Comparison of ENCODE assay signal across 22 mouse cellular contexts in genomic region chr11:87281907-87282475, GRCm38 (mm10).
DNase-seq lines count a peak whose midpoint lies in the region; ATAC-seq and TF ChIP-seq lines count a peak whose summit lies in the region.
"Had no signal": no experiment of that assay in that cellular context is flagged by ENCODE, and none has a peak within 500 bp of the region (broad histone marks: within the 10 kb centered on the region; RNA-seq: fewer than 3 reads in every experiment).

No protein-coding gene starts in this region.

- no peaks in the 10 kb centered on the region for H3K9me3 ChIP-seq in heart, embryonic 12.5 days (replicated peaks)
- H3K9me3 ChIP-seq in liver, embryonic 14.5 days (ENCODE audit: control insufficient read depth, low read length) = no peaks in the 10 kb centered on the region
- no peaks in the 10 kb centered on the region for H3K9me3 ChIP-seq in liver, postnatal 0 days (ENCODE audit: low read length)
- H3K9me3 ChIP-seq: embryonic facial prominence, embryonic 12.5 days; heart, embryonic 13.5 days; limb, embryonic 10.5 days; lung, embryonic 15.5 days; neural tube, embryonic 13.5 days had no signal

- 0 out of 2 replicates have a peak, but pooled peaks have one; percentile 10 for TF ChIP-seq EP300 in liver, embryonic 14.5 days (IDR thresholded peaks at IDR 0.05; ENCODE audit: low read depth)
- no peak for TF ChIP-seq EP300 in liver, postnatal 0 days (IDR thresholded peaks at IDR 0.05; ENCODE audit: low read depth)

- no peak overlapping the region for H3K4me3 ChIP-seq in heart, embryonic 12.5 days
- no peak overlapping the region for H3K4me3 ChIP-seq in liver, embryonic 14.5 days (ENCODE audit: insufficient read depth in 1 of 2, low read depth in 2 of 2, low read length in 2 of 2)
- no peak overlapping the region for H3K4me3 ChIP-seq in liver, postnatal 0 days (ENCODE audit: low read depth, low read length)
- H3K4me3 ChIP-seq: embryonic facial prominence, embryonic 12.5 days; gastrocnemius, adult 2 months; heart, embryonic 13.5 days; limb, embryonic 10.5 days; lung, embryonic 15.5 days; neural tube, embryonic 13.5 days had no signal

- no peak overlapping the region for H3K9ac ChIP-seq in heart, embryonic 12.5 days
- no peak overlapping the region for H3K9ac ChIP-seq in liver, embryonic 14.5 days (replicated peaks)
- H3K9ac ChIP-seq in liver, postnatal 0 days (replicated peaks) = no peak overlapping the region
- H3K9ac ChIP-seq: embryonic facial prominence, embryonic 12.5 days; heart, embryonic 13.5 days; lung, embryonic 15.5 days; neural tube, embryonic 13.5 days had no signal

- no peak for ATAC-seq in heart, embryonic 12.5 days (ENCODE audit: insufficient number of reproducible peaks, low FRiP score)
- ATAC-seq in liver, embryonic 14.5 days (ENCODE audit: insufficient read depth) = no peak
- ATAC-seq in liver, postnatal 0 days = no peak
- ATAC-seq in megakaryocyte progenitor cell, adult 5-6 weeks (replicated peaks; ENCODE audit: poor library complexity) = peak; percentile 44; the same call in 1 of the 2 replicates
- ATAC-seq: CD4-positive, CD25-positive, alpha-beta regulatory T cell, adult 4 months had no signal

- no peaks in the 10 kb centered on the region for H3K27me3 ChIP-seq in heart, embryonic 12.5 days (replicated peaks)
- no peaks in the 10 kb centered on the region for H3K27me3 ChIP-seq in liver, embryonic 14.5 days (ENCODE audit: control insufficient read depth, insufficient read depth, low read length)
- no peaks in the 10 kb centered on the region for H3K27me3 ChIP-seq in liver, postnatal 0 days (ENCODE audit: insufficient read depth, low read length)
- H3K27me3 ChIP-seq: embryonic facial prominence, embryonic 12.5 days; heart, embryonic 13.5 days; lung, embryonic 15.5 days; neural tube, embryonic 13.5 days had no signal

- peak; percentile 34 for DNase-seq in adrenal gland, postnatal 10 days
- DNase-seq in adrenal gland, adult 18-20 months (ENCODE audit: low spot score in 2 of 2) = no peak
- DNase-seq in heart, adult 11 months = peak; percentile 80
- DNase-seq in liver, embryonic 14.5 days (ENCODE audit: low read depth in 3 of 3, low spot score in 3 of 3) = no peak
- DNase-seq in liver, postnatal 0 days = no peak
- DNase-seq in heart, postnatal 4 days = no peak
- DNase-seq: cerebellum, adult 8-10 months; gastrocnemius, adult 2 months; kidney, adult 11 months; layer of hippocampus, postnatal 36 days; lung, postnatal 4 days; thymus, adult 2 months had no signal

- no peaks in the 10 kb centered on the region for H3K36me3 ChIP-seq in heart, embryonic 12.5 days
- H3K36me3 ChIP-seq in liver, embryonic 14.5 days (replicated peaks; ENCODE audit: control insufficient read depth, insufficient read depth, low read depth) = no peaks in the 10 kb centered on the region
- H3K36me3 ChIP-seq in liver, postnatal 0 days (replicated peaks; ENCODE audit: insufficient read depth, low read length) = no peaks in the 10 kb centered on the region
- H3K36me3 ChIP-seq: embryonic facial prominence, embryonic 12.5 days; heart, embryonic 13.5 days; limb, embryonic 10.5 days; lung, embryonic 15.5 days; neural tube, embryonic 13.5 days had no signal

- peaks cover 1% of the 10 kb centered on the region for H3K4me1 ChIP-seq in heart, embryonic 12.5 days (replicated peaks)
- peaks cover 0 to 4% of the 10 kb centered on the region in 2 experiments; a peak in 1 of 4 replicates for H3K4me1 ChIP-seq in liver, embryonic 14.5 days (replicated peaks; ENCODE audit: control insufficient read depth in 2 of 2, insufficient read depth in 2 of 2, low read length in 1 of 2)
- H3K4me1 ChIP-seq in liver, postnatal 0 days (ENCODE audit: insufficient read depth) = no peaks in the 10 kb centered on the region

- TF ChIP-seq CTCF in liver, embryonic 14.5 days (IDR thresholded peaks at IDR 0.05; ENCODE audit: low read depth) = no peak
- TF ChIP-seq CTCF in liver, postnatal 0 days (IDR thresholded peaks at IDR 0.05; ENCODE audit: low read depth) = no peak

- 70% methylated on average over 7 of the region's 7 CpGs for WGBS in heart, embryonic 12.5 days
- 48% methylated on average over 7 of the region's 7 CpGs for WGBS in liver, embryonic 14.5 days (ENCODE audit: insufficient replicate concordance)
- WGBS in liver, postnatal 0 days (ENCODE audit: insufficient replicate concordance) = 59% methylated on average over 7 of the region's 7 CpGs

- no peak overlapping the region for H3K4me2 ChIP-seq in heart, embryonic 12.5 days
- no peak overlapping the region for H3K4me2 ChIP-seq in liver, embryonic 14.5 days (ENCODE audit: low read depth)
- H3K4me2 ChIP-seq in liver, postnatal 0 days (ENCODE audit: low read depth, low read length) = no peak overlapping the region
- H3K4me2 ChIP-seq: embryonic facial prominence, embryonic 12.5 days; heart, embryonic 13.5 days; lung, embryonic 15.5 days; midbrain, embryonic 11.5 days; neural tube, embryonic 13.5 days had no signal

- H3K27ac ChIP-seq in heart, embryonic 12.5 days (ENCODE audit: poor library complexity, severe bottlenecking) = no peak overlapping the region
- no peak overlapping the region for H3K27ac ChIP-seq in liver, embryonic 14.5 days
- no peak overlapping the region for H3K27ac ChIP-seq in liver, postnatal 0 days (ENCODE audit: low read depth)
- H3K27ac ChIP-seq: embryonic facial prominence, embryonic 12.5 days; gastrocnemius, adult 2 months; heart, embryonic 13.5 days; kidney, postnatal 0 days; limb, embryonic 10.5 days; lung, embryonic 15.5 days; neural tube, embryonic 13.5 days had no signal

Comparison
In these comparisons a context has a peak if more than half of its experiments do, and no peak if none do; other contexts are left out.
1. DNase-seq: peak in adrenal gland, postnatal 10 days (single experiment) and heart, adult 11 months (single experiment); none in adrenal gland, adult 18-20 months (0 of 2), liver, embryonic 14.5 days (0 of 3), liver, postnatal 0 days (single experiment) and heart, postnatal 4 days (single experiment).